7 mouse cellular contexts compared by ENCODE assay signal in the genomic region with DNA sequence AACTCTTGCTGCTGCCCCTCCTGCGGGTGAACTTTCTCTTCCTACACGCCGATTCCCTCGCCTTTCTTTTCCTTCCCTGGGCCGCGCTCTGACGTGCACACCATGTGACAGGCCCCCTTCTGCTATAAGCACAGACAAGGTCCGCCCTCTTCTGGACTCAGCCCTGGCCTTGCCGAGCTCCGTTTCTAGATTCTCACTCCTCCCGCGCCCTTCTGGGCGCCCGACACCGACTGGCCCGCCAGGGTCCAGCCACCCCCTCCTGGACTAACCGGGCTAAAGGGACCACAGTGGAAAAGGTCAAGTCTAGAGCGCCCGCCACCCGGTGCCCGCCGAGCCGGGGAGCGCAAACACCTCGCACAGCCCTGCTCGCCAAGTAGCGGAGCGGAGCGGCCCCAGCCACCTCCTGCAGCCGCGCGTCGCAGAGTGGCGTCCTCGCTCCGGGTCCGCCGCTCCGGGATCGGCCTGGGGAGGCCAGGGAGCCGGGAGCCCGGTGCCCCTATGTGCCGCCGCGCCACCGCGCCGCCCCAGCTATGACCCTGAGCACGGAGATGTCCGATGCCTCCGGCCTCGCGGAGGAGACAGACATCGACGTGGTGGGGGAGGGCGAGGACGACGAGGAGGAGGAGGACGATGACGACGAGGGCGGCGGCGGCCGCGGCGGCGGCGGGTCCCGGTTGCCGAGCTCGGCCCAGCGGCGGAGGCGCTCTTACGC. TPM values are rescaled to one million over a fixed set of nuclear protein-coding genes. Genes with fewer than 3 reads are reported as not detected.
A peak's percentile ranks its signal among the peaks of the same experiment; 100 is the strongest.
DNase-seq lines count a peak whose midpoint lies in the region; ATAC-seq and TF ChIP-seq lines count a peak whose summit lies in the region.

Foxd1 (plus strand) TSS at position 153 of the 712 bp plus-strand sequence.

- no peaks in the 10 kb centered on the region for H3K79me2 ChIP-seq in myocyte (ENCODE audit: control insufficient read depth, insufficient read depth)

- peak; percentile 80 for ATAC-seq in forebrain, embryonic 16.5 days
- ATAC-seq in hindbrain, postnatal 0 days, result peak; percentile 81
- ATAC-seq in liver, embryonic 13.5 days (ENCODE audit: low read depth), result peak; percentile 51; the same call in 1 of the 2 replicates

- TF ChIP-seq EP300 in ES-Bruce4 (IDR thresholded peaks at IDR 0.05; ENCODE audit: insufficient read depth, low read depth, low read length), result no peak

- H3K4me3 ChIP-seq in ES-Bruce4 (ENCODE audit: low read depth, low read length) (peak within 1 kb of the TSS; percentile 77), myocyte (peak within 1 kb of the TSS; percentile 12)
- H3K4me3 ChIP-seq in forebrain, embryonic 16.5 days (replicated peaks; ENCODE audit: low read length), result peak within 1 kb of the TSS; percentile 40
- peak within 1 kb of the TSS; percentile 35 for H3K4me3 ChIP-seq in hindbrain, postnatal 0 days (ENCODE audit: low read length)
- peak within 1 kb of the TSS; percentile 43 for H3K4me3 ChIP-seq in liver, embryonic 13.5 days (replicated peaks)

- no peak within 1 kb of the TSS for H3ac ChIP-seq in myocyte (ENCODE audit: control insufficient read depth, insufficient read length)

- H3K36me3 ChIP-seq in ES-Bruce4 (ENCODE audit: control insufficient read depth, insufficient read depth, low read length, poor library complexity, severe bottlenecking) (no peaks in the 10 kb centered on the region), myocyte (ENCODE audit: control insufficient read depth, insufficient read depth) (no peaks in the 10 kb centered on the region)
- H3K36me3 ChIP-seq in forebrain, embryonic 16.5 days (ENCODE audit: control insufficient read depth, insufficient read depth), result no peaks in the 10 kb centered on the region
- no peaks in the 10 kb centered on the region for H3K36me3 ChIP-seq in hindbrain, postnatal 0 days (ENCODE audit: insufficient read depth, low read length)
- H3K36me3 ChIP-seq in liver, embryonic 13.5 days, result no peaks in the 10 kb centered on the region

- H3K27me3 ChIP-seq in ES-Bruce4 (ENCODE audit: control insufficient read depth, insufficient read depth, low read length, poor library complexity, severe bottlenecking) (peaks cover 57% of the 10 kb centered on the region), myocyte (ENCODE audit: control insufficient read depth, insufficient read depth, insufficient read length) (peaks cover 58% of the 10 kb centered on the region)
- H3K27me3 ChIP-seq in forebrain, embryonic 16.5 days (replicated peaks; ENCODE audit: control insufficient read depth, insufficient read depth, low read length), result peaks cover 76% of the 10 kb centered on the region
- H3K27me3 ChIP-seq in hindbrain, postnatal 0 days (ENCODE audit: insufficient read depth, low read length), result peaks cover 68% of the 10 kb centered on the region
- H3K27me3 ChIP-seq in liver, embryonic 13.5 days, result peaks cover 98% of the 10 kb centered on the region

- peak; percentile 10 to 23 for DNase-seq in adrenal gland, adult 18-20 months (ENCODE audit: low spot score in 2 of 2)
- peak; percentile 31 for DNase-seq in hindbrain, postnatal 0 days (ENCODE audit: low spot score)
- no peak for DNase-seq in liver, embryonic 13.5 days
- no peak for DNase-seq in layer of hippocampus, postnatal 36 days

- H3K9me3 ChIP-seq in ES-Bruce4 (replicated peaks; ENCODE audit: control insufficient read depth, insufficient read depth, low read length, poor library complexity, severe bottlenecking), result no peaks in the 10 kb centered on the region
- no peaks in the 10 kb centered on the region for H3K9me3 ChIP-seq in forebrain, embryonic 16.5 days (ENCODE audit: control insufficient read depth, low read length)
- no peaks in the 10 kb centered on the region for H3K9me3 ChIP-seq in hindbrain, postnatal 0 days (ENCODE audit: low read length)
- no peaks in the 10 kb centered on the region for H3K9me3 ChIP-seq in liver, embryonic 13.5 days (replicated peaks)

- H3K9ac ChIP-seq in ES-Bruce4 (ENCODE audit: low read depth, poor library complexity, severe bottlenecking), result peak within 1 kb of the TSS; percentile 87
- peak within 1 kb of the TSS; percentile 29; the same call in 1 of the 2 replicates for H3K9ac ChIP-seq in forebrain, embryonic 16.5 days (replicated peaks; ENCODE audit: low read depth, low read length)
- H3K9ac ChIP-seq in hindbrain, postnatal 0 days (replicated peaks; ENCODE audit: low read length), result peak within 1 kb of the TSS; percentile 30; the same call in 1 of the 2 replicates
- no peak within 1 kb of the TSS for H3K9ac ChIP-seq in liver, embryonic 13.5 days

- peak within 1 kb of the TSS; percentile 62 for H3K4me2 ChIP-seq in forebrain, embryonic 16.5 days (ENCODE audit: low read length)
- peak within 1 kb of the TSS; percentile 48 for H3K4me2 ChIP-seq in hindbrain, postnatal 0 days (ENCODE audit: low read depth, low read length)
- H3K4me2 ChIP-seq in liver, embryonic 13.5 days, result peak within 1 kb of the TSS; percentile 57
- peak within 1 kb of the TSS; percentile 71 for H3K4me2 ChIP-seq in myocyte (ENCODE audit: low read depth)

- TF ChIP-seq POLR2A in ES-Bruce4 (IDR thresholded peaks at IDR 0.05; ENCODE audit: insufficient read depth, low read length), result no peak
- peak; percentile 23 for TF ChIP-seq POLR2A in myocyte (IDR thresholded peaks at IDR 0.05; ENCODE audit: insufficient read length, low read depth)

- H3K27ac ChIP-seq in ES-Bruce4 (ENCODE audit: insufficient read depth, low read length), result no peak within 1 kb of the TSS
- H3K27ac ChIP-seq in forebrain, embryonic 16.5 days (ENCODE audit: low read length), result no peak within 1 kb of the TSS
- H3K27ac ChIP-seq in hindbrain, postnatal 0 days, result no peak within 1 kb of the TSS; the same call in 1 of the 2 replicates
- H3K27ac ChIP-seq in liver, embryonic 13.5 days, result no peak within 1 kb of the TSS

- no peaks in the 10 kb centered on the region for H3K4me1 ChIP-seq in ES-Bruce4 (ENCODE audit: control insufficient read depth, insufficient read depth, low read length)
- H3K4me1 ChIP-seq in forebrain, embryonic 16.5 days (replicated peaks; ENCODE audit: control insufficient read depth, insufficient read depth, low read length), result peaks cover 21% of the 10 kb centered on the region
- H3K4me1 ChIP-seq in hindbrain, postnatal 0 days (ENCODE audit: insufficient read depth, low read length), result 0 out of 2 replicates have a peak, but pooled peaks cover 4% of the 10 kb centered on the region
- H3K4me1 ChIP-seq in liver, embryonic 13.5 days (replicated peaks), result peaks cover 24% of the 10 kb centered on the region

- WGBS in forebrain, embryonic 16.5 days, result under 1% methylated on average over 73 of the region's 76 CpGs
- WGBS in hindbrain, postnatal 0 days, result under 1% methylated on average over 62 of the region's 76 CpGs
- WGBS in liver, embryonic 13.5 days (ENCODE audit: insufficient replicate concordance), result under 1% methylated on average over 58 of the region's 76 CpGs

- no peak for TF ChIP-seq CTCF in ES-Bruce4 (IDR thresholded peaks at IDR 0.05; ENCODE audit: low read depth, low read length)
- TF ChIP-seq CTCF in hindbrain, postnatal 0 days (IDR thresholded peaks at IDR 0.05; ENCODE audit: low read depth), result no peak

TF ChIP-seq in myocyte, 11 proteins besides CTCF, POLR2A, EP300 and RAD21:
- peak; percentile 45 for TF ChIP-seq USF1 (IDR thresholded peaks at IDR 0.05; ENCODE audit: low read depth)
- TF ChIP-seq CEBPB (IDR thresholded peaks at IDR 0.05; ENCODE audit: insufficient read depth, poor library complexity, severe bottlenecking), result no peak
- TF ChIP-seq TCF12 (IDR thresholded peaks at IDR 0.05; ENCODE audit: insufficient read depth, poor library complexity, severe bottlenecking), result no peak
- TF ChIP-seq MYOG (IDR thresholded peaks at IDR 0.05; ENCODE audit: control insufficient read depth in 1 of 3, insufficient read depth in 1 of 3, insufficient read length in 2 of 3, low read depth in 2 of 3), result peak in 1 of 3 experiments; percentile 17

RNA-seq across cellular contexts. Expression of gene Foxd1, which starts in this region (rescaled TPM):
- polyA plus RNA-seq in ES-Bruce4 (2011; ENCODE audit: insufficient read depth, insufficient read length, low read depth, missing spikeins), result not detected in 2 replicates
- under 1 TPM; 0.50 to 0.54 TPM for total RNA-seq in adrenal gland, adult 18-20 months (2021)
- polyA plus RNA-seq in forebrain, embryonic 16.5 days (2015; fragmentation: Nextera tagmentation; extraction: Ambion mirVana), result 0.46 and 0.50 TPM in 2 replicates
- 1.6 and 2.1 TPM in 2 replicates for total RNA-seq in hindbrain, postnatal 0 days (2014; rRNA removed)
- 0.74 and 0.88 TPM in 2 replicates for polyA plus RNA-seq in hindbrain, postnatal 0 days (2015; fragmentation: Nextera tagmentation; extraction: Ambion mirVana)
- polyA plus RNA-seq in liver, embryonic 13.5 days (2015; fragmentation: Nextera tagmentation; extraction: Ambion mirVana), result not detected in 2 replicates
- polyA plus RNA-seq in myocyte (2012; fragmentation: generic; extraction: Trizol), result 0.37 TPM
- 1 to 10 TPM in 1 of 2 experiments, under 1 TPM in 1; 0.65 to 1.4 TPM for total RNA-seq in layer of hippocampus, postnatal 36 days (2021)

Comparison
In these comparisons a context has a peak if more than half of its experiments do, and no peak if none do; other contexts are left out.
1. Peak in DNase-seq in adrenal gland, adult 18-20 months; RNA of the gene not detected or under 1 TPM.
2. Peak in ATAC-seq, H3K4me3 ChIP-seq, H3K9ac ChIP-seq and H3K4me2 ChIP-seq in forebrain, embryonic 16.5 days; RNA of the gene not detected or under 1 TPM.
3. Peak in ATAC-seq, H3K4me3 ChIP-seq and H3K4me2 ChIP-seq in liver, embryonic 13.5 days; RNA of the gene not detected or under 1 TPM.
4. H3K4me3 ChIP-seq: peak in every context shown above with its lines; median percentile 77 in ES-Bruce4; 43 in liver, embryonic 13.5 days; 40 in forebrain, embryonic 16.5 days; 35 in hindbrain, postnatal 0 days; 12 in myocyte.